Mouse (Mus musculus): ENCODE measurements around the gene Ly6f.
"Not testable (repeated sequence)": the region's sequence is repeated elsewhere in the genome, so short reads cannot be mapped to it uniquely, and the experiment has no call there.

The Ly6f gene

GRCm38 (mm10) chr15:75268121-75268520 is at the start of gene Ly6f:
Ly6f (plus strand) TSS chr15:75268421.
- in situ Hi-C loops (cut with MboI; ENCODE audit: low sequenced_read_pairs): no loop called here

GRCm38 (mm10) chr15:75221942-75222341 is 46.3 kb upstream of the Ly6f start:
- in situ Hi-C loops (cut with MboI; ENCODE audit: low sequenced_read_pairs): no loop called here

GRCm38 (mm10) chr15:75237736-75238288 is 30.4 kb upstream of the Ly6f start:
- in situ Hi-C loops (cut with MboI; ENCODE audit: low sequenced_read_pairs): no loop called here

DNA sequence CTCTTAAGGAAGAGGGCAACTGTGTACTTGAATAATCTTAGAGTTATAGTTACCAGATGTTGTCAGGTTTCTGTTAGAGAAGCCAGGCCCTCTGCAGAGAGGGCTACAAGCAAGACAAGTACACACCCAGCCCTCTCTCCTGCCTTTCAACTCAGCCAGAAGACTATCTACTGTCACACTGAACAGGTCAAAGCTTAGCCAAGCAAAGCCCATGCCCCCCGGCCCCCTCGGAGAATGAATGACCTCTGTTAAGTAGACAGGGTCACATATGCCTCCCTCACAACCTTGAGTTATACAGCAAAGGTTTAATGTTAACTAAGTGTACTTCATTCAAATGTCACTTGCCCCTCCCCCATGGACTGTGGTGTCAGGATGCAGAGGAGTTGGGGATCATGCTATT is 27.7 kb upstream of the Ly6f start:
- in situ Hi-C loops (cut with MboI; ENCODE audit: low sequenced_read_pairs): no loop called here

DNA sequence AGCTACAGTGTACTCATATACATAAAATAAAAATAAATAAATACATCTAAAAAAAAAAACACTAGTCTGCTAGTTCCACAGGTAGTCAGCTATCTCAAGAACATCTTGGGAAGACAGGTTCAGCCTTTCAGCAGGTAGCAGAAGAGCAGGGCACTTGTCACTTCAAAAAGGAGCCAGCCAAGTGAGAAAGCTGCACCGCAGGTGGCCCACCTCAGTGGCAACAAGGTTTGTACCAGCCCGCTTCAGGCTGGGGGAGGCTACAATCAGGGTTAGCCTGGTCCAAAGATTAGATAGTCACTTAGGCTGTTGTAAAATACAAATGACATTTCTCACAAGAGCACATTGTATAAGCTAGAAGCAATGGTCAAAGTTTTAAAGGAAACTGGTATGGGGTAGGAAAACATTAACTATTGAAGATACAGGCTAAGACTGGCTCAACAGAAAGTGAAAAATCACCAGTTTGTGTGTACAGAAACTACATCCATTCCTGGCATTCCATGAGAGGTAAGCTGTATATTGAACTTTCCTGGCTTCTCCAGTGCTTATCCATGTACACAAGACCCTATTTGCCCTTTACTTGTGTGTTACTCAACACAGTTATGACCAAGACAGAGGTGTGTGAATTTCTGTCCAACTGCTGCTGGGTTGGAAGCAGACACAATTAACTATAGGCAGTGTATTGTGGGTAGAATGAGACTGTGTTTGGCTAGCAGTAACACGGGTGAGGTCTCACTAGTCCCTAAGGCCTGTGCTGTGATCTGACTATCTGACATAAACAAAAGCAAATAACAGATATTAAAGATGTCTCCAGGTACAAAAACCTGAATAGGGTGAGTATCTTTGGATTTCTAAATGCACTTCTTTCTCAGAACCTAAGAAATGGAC is 25.2 kb upstream of the Ly6f start:
- in situ Hi-C loops (cut with MboI; ENCODE audit: low sequenced_read_pairs): no loop called here

DNA sequence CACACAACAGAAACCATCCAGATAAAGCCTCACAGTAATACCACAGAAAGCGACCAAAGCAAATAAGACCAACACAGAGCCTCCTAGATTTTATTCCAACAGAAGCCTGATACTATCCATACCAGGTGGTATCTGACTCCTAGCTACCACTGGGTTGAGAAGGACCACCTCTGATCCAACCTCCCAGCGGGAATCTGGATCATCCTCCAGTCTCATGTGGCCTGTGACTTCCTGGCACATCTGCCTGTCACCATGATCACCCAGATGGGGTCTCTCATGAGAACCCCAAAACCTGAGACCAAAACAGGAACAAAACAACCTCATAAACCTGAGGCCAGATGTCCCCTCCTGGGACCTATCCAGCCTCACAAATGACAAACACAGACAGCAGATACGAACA is 13.6 kb upstream of the Ly6f start:
- in situ Hi-C loops (cut with MboI; ENCODE audit: low sequenced_read_pairs): no loop called here

- in situ Hi-C loops (cut with MboI; ENCODE audit: low sequenced_read_pairs): no loop called here
Observed at GRCm38 (mm10) chr15:75265863-75266262, 2.4 kb upstream of the Ly6f start.

DNA sequence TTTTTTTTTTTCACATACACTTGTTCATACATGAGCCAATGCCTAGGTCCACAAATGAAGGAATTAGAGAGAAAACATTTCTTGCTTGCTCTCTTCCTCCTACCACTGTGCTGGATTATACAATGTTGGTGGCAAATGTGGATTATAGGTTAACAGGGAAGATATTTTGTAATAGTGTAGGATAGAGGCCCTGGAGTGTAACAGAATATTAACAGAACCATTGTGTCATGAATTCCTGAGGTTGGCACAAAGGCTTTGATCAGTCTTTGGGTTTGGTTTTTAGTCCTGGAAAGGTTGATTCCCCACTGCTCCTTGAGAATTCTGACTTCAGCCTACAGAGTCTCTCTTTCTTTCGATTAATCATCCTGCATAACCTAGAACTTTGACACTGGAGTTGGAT is 1.6 kb upstream of the Ly6f start:
- in situ Hi-C loops (cut with MboI; ENCODE audit: low sequenced_read_pairs): no loop called here

DNA sequence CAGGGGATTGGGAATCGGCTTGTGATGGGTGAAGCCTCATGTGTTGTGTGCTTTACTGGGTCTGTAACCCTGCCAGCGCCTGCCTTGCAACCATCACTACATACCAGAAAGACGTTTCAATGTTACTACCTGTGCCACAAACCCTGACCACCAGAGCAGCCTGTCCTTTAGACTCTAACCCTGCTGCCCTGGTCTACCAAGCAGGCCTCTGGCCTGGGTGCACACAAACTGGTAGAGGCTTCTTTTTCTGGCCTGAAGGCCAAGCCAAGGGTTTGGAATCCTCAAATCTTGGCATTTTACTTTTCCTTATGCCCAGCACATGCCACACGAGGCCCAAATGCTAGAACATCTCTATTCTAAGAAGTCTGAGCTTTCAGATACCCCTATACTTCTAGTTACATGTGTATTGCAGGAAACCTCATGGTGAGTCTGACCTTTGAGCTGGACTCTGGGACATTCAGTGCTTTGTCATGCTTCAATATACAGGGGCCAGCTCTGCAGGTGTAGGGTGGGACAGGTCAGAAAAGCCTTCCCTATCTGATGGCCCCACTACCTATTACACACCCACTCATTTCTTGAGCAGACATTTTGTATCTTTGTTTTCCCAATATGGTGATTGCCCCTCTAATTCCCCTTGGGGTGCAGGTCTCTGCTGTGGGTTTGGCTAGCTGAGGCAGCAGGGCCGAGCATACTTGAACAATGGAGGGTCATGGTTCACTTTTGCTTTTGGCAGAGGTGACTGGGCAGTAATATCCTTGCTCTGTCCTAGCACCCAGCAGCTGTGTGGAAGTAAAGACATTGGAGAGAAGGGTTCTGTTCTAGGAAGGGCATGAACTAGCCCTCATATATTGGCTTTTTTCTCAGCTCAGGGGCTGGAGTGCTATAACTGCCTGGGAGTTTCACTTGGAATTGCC is 952 bp downstream of the Ly6f start:
- in situ Hi-C loops (cut with MboI; ENCODE audit: low sequenced_read_pairs): no loop called here

DNA sequence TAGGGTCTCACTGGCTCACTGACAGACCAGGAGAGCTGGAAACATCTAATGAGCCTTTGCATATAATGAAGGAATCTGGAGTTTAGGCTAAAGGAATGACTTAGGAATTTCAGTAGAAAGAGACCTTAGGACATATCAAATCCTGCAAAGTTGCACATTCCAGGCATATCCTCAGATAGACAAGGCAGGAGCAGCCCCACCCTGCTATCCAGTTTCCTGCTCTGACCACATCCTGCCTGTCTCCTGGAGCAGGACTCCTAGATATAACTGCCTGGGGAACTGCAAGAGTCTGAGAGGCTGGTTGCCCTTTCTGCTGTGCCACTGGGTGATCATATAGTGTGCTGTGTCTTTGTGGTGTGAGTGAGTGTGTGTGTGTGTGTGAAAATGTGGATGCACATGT is 1.9 kb downstream of the Ly6f start:
- in situ Hi-C loops (cut with MboI; ENCODE audit: low sequenced_read_pairs): no loop called here

- in situ Hi-C loops (cut with MboI; ENCODE audit: low sequenced_read_pairs): no loop called here
Observed at GRCm38 (mm10) chr15:75270691-75271362, 2.6 kb downstream of the Ly6f start.

GRCm38 (mm10) chr15:75271426-75271825 is 3.2 kb downstream of the Ly6f start:
- in situ Hi-C loops (cut with MboI; ENCODE audit: low sequenced_read_pairs): no loop called here

GRCm38 (mm10) chr15:75271891-75272290 is 3.7 kb downstream of the Ly6f start:
- in situ Hi-C loops (cut with MboI; ENCODE audit: low sequenced_read_pairs): no loop called here

- in situ Hi-C loops (cut with MboI; ENCODE audit: low sequenced_read_pairs): not testable (repeated sequence)
Observed at GRCm38 (mm10) chr15:75281991-75282390, 13.8 kb downstream of the Ly6f start.

DNA sequence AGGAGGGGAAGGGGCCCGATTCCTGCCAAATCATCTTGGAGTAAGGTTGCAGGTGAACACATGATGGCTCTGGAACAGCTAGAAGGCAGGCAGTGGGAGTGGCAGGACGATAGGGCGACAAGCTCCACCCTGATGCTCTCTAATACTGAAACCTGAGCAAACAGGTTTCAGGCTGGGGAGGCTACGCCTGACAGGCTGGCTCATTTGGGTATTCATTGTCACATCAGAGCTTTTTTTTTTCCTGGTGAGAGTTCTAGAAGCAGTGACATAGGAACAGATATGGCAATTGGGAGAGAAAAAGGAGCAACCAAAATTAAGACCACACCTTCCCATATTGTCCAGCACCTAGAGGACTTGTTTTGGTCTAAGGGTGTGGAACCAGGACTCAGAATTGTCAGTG is 18.3 kb downstream of the Ly6f start:
- in situ Hi-C loops (cut with MboI; ENCODE audit: low sequenced_read_pairs): not testable (repeated sequence)

- in situ Hi-C loops (cut with MboI; ENCODE audit: low sequenced_read_pairs): no loop called here
Observed at GRCm38 (mm10) chr15:75292377-75292776, 24.2 kb downstream of the Ly6f start.

GRCm38 (mm10) chr15:75293873-75294385 is 25.7 kb downstream of the Ly6f start:
- in situ Hi-C loops (cut with MboI; ENCODE audit: low sequenced_read_pairs): no loop called here

DNA sequence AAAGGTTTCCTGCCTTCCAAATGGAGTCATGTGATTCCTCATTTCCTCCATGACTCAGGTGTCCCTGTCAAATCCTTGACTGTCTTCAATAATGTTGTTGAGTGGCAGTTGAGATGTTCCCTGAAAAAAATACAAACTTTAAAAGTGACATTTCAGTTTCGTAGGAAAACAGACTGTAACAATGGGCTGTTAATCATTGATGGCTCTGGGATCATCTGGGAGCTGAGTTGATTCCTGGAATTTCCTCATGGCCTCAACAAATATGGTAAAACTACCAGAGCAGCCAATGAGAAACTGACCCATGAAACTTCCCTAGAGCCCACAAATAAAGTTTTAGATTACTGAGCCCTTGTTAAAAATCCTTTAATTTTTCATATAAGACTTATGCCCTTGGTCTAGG is 37.9 kb downstream of the Ly6f start:
- in situ Hi-C loops (cut with MboI; ENCODE audit: low sequenced_read_pairs): no loop called here

DNA sequence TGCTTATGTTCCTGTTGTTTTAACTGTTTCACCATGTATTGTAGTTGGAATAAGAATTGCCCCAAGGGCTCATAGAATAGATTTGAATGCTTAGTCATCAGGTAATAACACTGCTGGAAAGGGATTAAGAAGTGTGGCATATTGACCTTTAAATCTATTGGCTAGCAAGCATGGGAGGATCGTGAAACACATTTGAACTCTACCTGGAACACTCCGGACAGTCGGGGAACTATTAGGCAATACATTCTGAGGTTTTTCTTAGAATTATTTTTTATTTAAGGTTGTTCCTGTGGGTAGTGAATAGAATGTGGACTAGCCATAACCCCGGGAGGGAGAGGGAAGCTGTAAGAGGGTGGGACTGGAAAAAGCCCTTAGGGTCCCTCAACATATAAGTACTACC is 41.0 kb downstream of the Ly6f start:
- in situ Hi-C loops (cut with MboI; ENCODE audit: low sequenced_read_pairs): no loop called here

- in situ Hi-C loops (cut with MboI; ENCODE audit: low sequenced_read_pairs): no loop called here
Observed at GRCm38 (mm10) chr15:75309946-75310345, 41.7 kb downstream of the Ly6f start.

GRCm38 (mm10) chr15:75314421-75314820 is 46.2 kb downstream of the Ly6f start:
- in situ Hi-C loops (cut with MboI; ENCODE audit: low sequenced_read_pairs): no loop called here
